Mouse (Mus musculus): ENCODE results near the gene AC141477.1. TPM values are rescaled to one million over a fixed set of nuclear protein-coding genes. Genes with fewer than 3 reads are reported as not detected.
A peak's percentile ranks its signal among the peaks of the same experiment; 100 is the strongest.

Gene AC141477.1
- polyA plus RNA-seq, 1 experiment, result not detected

GRCm38 (mm10) chr10:76462312-76462711 lies 22.1 kb upstream of the AC141477.1 start:
- TF ChIP-seq USF1 (IDR thresholded peaks at IDR 0.05; ENCODE audit: low read depth) (no peak), REST (IDR thresholded peaks at IDR 0.05; ENCODE audit: insufficient read depth, insufficient read length) (no peak), CEBPB (IDR thresholded peaks at IDR 0.05; ENCODE audit: insufficient read depth, poor library complexity, severe bottlenecking) (no peak), POLR2AphosphoS2 (IDR thresholded peaks at IDR 0.05; ENCODE audit: insufficient read length, low read depth) (no peak), E2F4 (IDR thresholded peaks at IDR 0.05; ENCODE audit: insufficient read depth) (no peak), MYOD1 (IDR thresholded peaks at IDR 0.05; ENCODE audit: control insufficient read depth in 1 of 3, insufficient read length in 2 of 3, low read depth in 2 of 3) (no peak), SRF (IDR thresholded peaks at IDR 0.05; ENCODE audit: control insufficient read depth, insufficient read length, low read depth) (no peak), TCF3 (IDR thresholded peaks at IDR 0.05; ENCODE audit: insufficient read length, low read depth) (no peak), TCF12 (IDR thresholded peaks at IDR 0.05; ENCODE audit: insufficient read depth, poor library complexity, severe bottlenecking) (no peak), MAX (IDR thresholded peaks at IDR 0.05; ENCODE audit: low read depth) (no peak), POLR2A (IDR thresholded peaks at IDR 0.05; ENCODE audit: insufficient read length, low read depth) (no peak), MYOG (IDR thresholded peaks at IDR 0.05; ENCODE audit: control insufficient read depth in 1 of 3, insufficient read depth in 1 of 3, insufficient read length in 2 of 3, low read depth in 2 of 3) (no peak)
- Histone ChIP-seq H3K79me2 (ENCODE audit: control insufficient read depth, insufficient read depth) (no peaks in the 10 kb centered on the region), H3K27me3 (ENCODE audit: control insufficient read depth, insufficient read depth, insufficient read length) (no peaks in the 10 kb centered on the region), H3ac (ENCODE audit: control insufficient read depth, insufficient read length) (no peak overlapping the region), H3K4me3 (no peak overlapping the region), H3K4me2 (ENCODE audit: low read depth) (no peak overlapping the region), H3K36me3 (ENCODE audit: control insufficient read depth, insufficient read depth) (no peaks in the 10 kb centered on the region)

GRCm38 (mm10) chr10:76461255-76461654 lies 21.0 kb upstream of the AC141477.1 start:
- Histone ChIP-seq H3ac (ENCODE audit: control insufficient read depth, insufficient read length) (no peak overlapping the region), H3K4me2 (ENCODE audit: low read depth) (no peak overlapping the region), H3K79me2 (ENCODE audit: control insufficient read depth, insufficient read depth) (no peaks in the 10 kb centered on the region)

GRCm38 (mm10) chr10:76455289-76455688 lies 15.0 kb upstream of the AC141477.1 start:
- Histone ChIP-seq H3K4me2 (ENCODE audit: low read depth) (no peak overlapping the region), H3K4me3 (no peak overlapping the region), H3K36me3 (ENCODE audit: control insufficient read depth, insufficient read depth) (no peaks in the 10 kb centered on the region), H3K79me2 (ENCODE audit: control insufficient read depth, insufficient read depth) (no peaks in the 10 kb centered on the region), H3K27me3 (ENCODE audit: control insufficient read depth, insufficient read depth, insufficient read length) (peaks cover 21% of the 10 kb centered on the region), H3ac (ENCODE audit: control insufficient read depth, insufficient read length) (no peak overlapping the region)
- TF ChIP-seq MYOD1 (IDR thresholded peaks at IDR 0.05; ENCODE audit: control insufficient read depth in 1 of 3, insufficient read length in 2 of 3, low read depth in 2 of 3) (no peak), MYOG (IDR thresholded peaks at IDR 0.05; ENCODE audit: control insufficient read depth in 1 of 3, insufficient read depth in 1 of 3, insufficient read length in 2 of 3, low read depth in 2 of 3) (no peak), E2F4 (IDR thresholded peaks at IDR 0.05; ENCODE audit: insufficient read depth) (no peak), TCF3 (IDR thresholded peaks at IDR 0.05; ENCODE audit: insufficient read length, low read depth) (no peak), REST (IDR thresholded peaks at IDR 0.05; ENCODE audit: insufficient read depth, insufficient read length) (no peak), USF1 (IDR thresholded peaks at IDR 0.05; ENCODE audit: low read depth) (no peak), CEBPB (IDR thresholded peaks at IDR 0.05; ENCODE audit: insufficient read depth, poor library complexity, severe bottlenecking) (no peak), SRF (IDR thresholded peaks at IDR 0.05; ENCODE audit: control insufficient read depth, insufficient read length, low read depth) (no peak), MAX (IDR thresholded peaks at IDR 0.05; ENCODE audit: low read depth) (no peak), POLR2A (IDR thresholded peaks at IDR 0.05; ENCODE audit: insufficient read length, low read depth) (no peak), POLR2AphosphoS2 (IDR thresholded peaks at IDR 0.05; ENCODE audit: insufficient read length, low read depth) (no peak)

More at GRCm38 (mm10) chr10:76461255-76461654, 21.0 kb upstream of the AC141477.1 start:
- TF ChIP-seq POLR2A (IDR thresholded peaks at IDR 0.05; ENCODE audit: insufficient read length, low read depth) (no peak), MAX (IDR thresholded peaks at IDR 0.05; ENCODE audit: low read depth) (no peak), REST (IDR thresholded peaks at IDR 0.05; ENCODE audit: insufficient read depth, insufficient read length) (no peak), TCF12 (IDR thresholded peaks at IDR 0.05; ENCODE audit: insufficient read depth, poor library complexity, severe bottlenecking) (peak; percentile 27), SRF (IDR thresholded peaks at IDR 0.05; ENCODE audit: control insufficient read depth, insufficient read length, low read depth) (no peak), E2F4 (IDR thresholded peaks at IDR 0.05; ENCODE audit: insufficient read depth) (no peak), USF1 (IDR thresholded peaks at IDR 0.05; ENCODE audit: low read depth) (no peak), POLR2AphosphoS2 (IDR thresholded peaks at IDR 0.05; ENCODE audit: insufficient read length, low read depth) (no peak), MYOG (IDR thresholded peaks at IDR 0.05; ENCODE audit: control insufficient read depth in 1 of 3, insufficient read depth in 1 of 3, insufficient read length in 2 of 3, low read depth in 2 of 3) (peak; percentile 55 to 88 (median 74)), TCF3 (IDR thresholded peaks at IDR 0.05; ENCODE audit: insufficient read length, low read depth) (no peak), MYOD1 (IDR thresholded peaks at IDR 0.05; ENCODE audit: control insufficient read depth in 1 of 3, insufficient read length in 2 of 3, low read depth in 2 of 3) (peak in 2 of 3 experiments; percentile 73 to 86), CEBPB (IDR thresholded peaks at IDR 0.05; ENCODE audit: insufficient read depth, poor library complexity, severe bottlenecking) (no peak)
- Histone ChIP-seq H3K27me3 (ENCODE audit: control insufficient read depth, insufficient read depth, insufficient read length) (no peaks in the 10 kb centered on the region), H3K36me3 (ENCODE audit: control insufficient read depth, insufficient read depth) (no peaks in the 10 kb centered on the region), H3K4me3 (no peak overlapping the region)

GRCm38 (mm10) chr10:76448851-76449250 lies 8.6 kb upstream of the AC141477.1 start, which contains the start of gene 2610028H24Rik:
Gene 2610028H24Rik, plus strand, starts transcription at chr10:76449081.
- no peaks in the 10 kb centered on the region for H3K79me2 ChIP-seq (ENCODE audit: control insufficient read depth, insufficient read depth)
- no peaks in the 10 kb centered on the region for H3K36me3 ChIP-seq (ENCODE audit: control insufficient read depth, insufficient read depth)
- H3ac ChIP-seq (ENCODE audit: control insufficient read depth, insufficient read length), result no peak within 1 kb of the TSS
- H3K4me3 ChIP-seq, result no peak within 1 kb of the TSS
- TF ChIP-seq SRF (IDR thresholded peaks at IDR 0.05; ENCODE audit: control insufficient read depth, insufficient read length, low read depth) (no peak), MAX (IDR thresholded peaks at IDR 0.05; ENCODE audit: low read depth) (no peak)
- peak within 1 kb of the TSS; percentile 38 for H3K4me2 ChIP-seq (ENCODE audit: low read depth)
- peaks cover 31% of the 10 kb centered on the region for H3K27me3 ChIP-seq (ENCODE audit: control insufficient read depth, insufficient read depth, insufficient read length)
